Mouse (Mus musculus) forebrain, embryonic 12.5 days (tissue): Measurements from ENCODE around the gene Pald1. TPM values are rescaled to one million over a fixed set of nuclear protein-coding genes. Genes with fewer than 3 reads are reported as not detected.

Experiments
- ATAC-seq: fragments of 200-750 bp; cut with Nextera tagmentation; 2 replicates; pipeline ENCODE4 v1.8.0; 2017; ENCODE audit warnings: moderate TSS enrichment; ENCODE audit not compliant: low FRiP score
- H3K27ac ChIP-seq: fragments of 300-500 bp; sonication (generic); 2 replicates; pipeline ENCODE4 v1.5.1; 2016; ENCODE audit warnings: mild to moderate bottlenecking
- H3K27me3 ChIP-seq: fragments of 300-500 bp; sonication (generic); 2 replicates; pipeline ENCODE4 v1.6.1; 2016; ENCODE audit warnings: mild to moderate bottlenecking
- H3K36me3 ChIP-seq: fragments of 300-500 bp; sonication (generic); replicated peaks from 2 replicates; pipeline ENCODE4 v1.6.1; 2016; ENCODE audit warnings: mild to moderate bottlenecking
- H3K4me1 ChIP-seq: fragments of 300-500 bp; sonication (generic); 2 replicates; pipeline ENCODE4 v1.6.1; 2016
- H3K4me2 ChIP-seq: fragments of 300-500 bp; sonication (generic); 2 replicates; pipeline ENCODE4 v1.6.1; 2016; ENCODE audit warnings: mild to moderate bottlenecking, moderate library complexity
- H3K4me3 ChIP-seq: fragments of 300-500 bp; sonication (generic); replicated peaks from 2 replicates; pipeline ENCODE4 v1.5.1; 2016; ENCODE audit warnings: mild to moderate bottlenecking
- H3K9ac ChIP-seq: fragments of 300-500 bp; sonication (generic); 2 replicates; pipeline ENCODE4 v1.6.1; 2016; ENCODE audit warnings: mild to moderate bottlenecking
- H3K9me3 ChIP-seq: fragments of 300-500 bp; sonication (generic); 2 replicates; pipeline ENCODE4 v1.6.1; 2016
- WGBS: fragments of 180-500 bp; shearing (Covaris S2); methylation state at CpG from one replicate; pipeline ENCODE4 v1.1.7; 2016; 5-methylcytosine and 5-hydroxymethylcytosine counted together
- polyA plus RNA-seq: library from polyadenylated mRNA; unstranded; fragments of >200 nt; fragmentation: Nextera tagmentation; extraction: Ambion mirVana; gene quantifications from 2 replicates; pipeline ENCODE4 v1.2.1, GENCODE M21; 2016

Pald1 gene
- polyA plus RNA-seq, 1 experiment from 2014 or later = 20.7 TPM

GRCm38 (mm10) chr10:61290016-61290415 lies 93.3 kb downstream of the Pald1 start:
- Histone ChIP-seq H3K9ac (no peak overlapping the region), H3K4me3 (no peak overlapping the region), H3K9me3 (no peaks in the 10 kb centered on the region), H3K27ac (no peak overlapping the region), H3K27me3 (no peaks in the 10 kb centered on the region), H3K4me1 (no peaks in the 10 kb centered on the region), H3K36me3 (no peaks in the 10 kb centered on the region), H3K4me2 (no peak overlapping the region)
- WGBS = 80% methylated on average over 2 of the region's 2 CpGs
- ATAC-seq = no peak

GRCm38 (mm10) chr10:61286246-61286645 lies 97.1 kb downstream of the Pald1 start:
- WGBS = 75% methylated on average over 7 of the region's 7 CpGs

GRCm38 (mm10) chr10:61285271-61285670 lies 98.1 kb downstream of the Pald1 start:
- H3K9ac ChIP-seq = no peak overlapping the region
- no peaks in the 10 kb centered on the region for H3K9me3 ChIP-seq
- WGBS = 87% methylated on average over 11 of the region's 11 CpGs
- H3K27ac ChIP-seq = no peak overlapping the region
- no peak overlapping the region for H3K4me3 ChIP-seq
- no peak overlapping the region for H3K4me2 ChIP-seq
- ATAC-seq = no peak
- H3K4me1 ChIP-seq = no peaks in the 10 kb centered on the region
- no peaks in the 10 kb centered on the region for H3K36me3 ChIP-seq
- H3K27me3 ChIP-seq = no peaks in the 10 kb centered on the region

More at GRCm38 (mm10) chr10:61286246-61286645, 97.1 kb downstream of the Pald1 start:
- Histone ChIP-seq H3K9me3 (no peaks in the 10 kb centered on the region), H3K27ac (no peak overlapping the region), H3K4me2 (no peak overlapping the region), H3K4me3 (no peak overlapping the region), H3K27me3 (no peaks in the 10 kb centered on the region), H3K9ac (no peak overlapping the region), H3K4me1 (no peaks in the 10 kb centered on the region), H3K36me3 (no peaks in the 10 kb centered on the region)
- no peak for ATAC-seq

GRCm38 (mm10) chr10:61284309-61284708 lies 99.0 kb downstream of the Pald1 start:
- Histone ChIP-seq H3K36me3 (no peaks in the 10 kb centered on the region), H3K4me3 (no peak overlapping the region), H3K4me1 (no peaks in the 10 kb centered on the region), H3K9ac (no peak overlapping the region), H3K4me2 (no peak overlapping the region), H3K9me3 (no peaks in the 10 kb centered on the region), H3K27ac (no peak overlapping the region), H3K27me3 (no peaks in the 10 kb centered on the region)
- WGBS = 90% methylated on average over 4 of the region's 4 CpGs
- ATAC-seq = no peak

GRCm38 (mm10) chr10:61281115-61281514 lies 102.2 kb downstream of the Pald1 start:
- H3K4me2 ChIP-seq = no peak overlapping the region
- H3K4me1 ChIP-seq = no peaks in the 10 kb centered on the region; the same call in 1 of the 2 replicates
- no peak overlapping the region for H3K27ac ChIP-seq
- no peak for ATAC-seq
- H3K27me3 ChIP-seq = no peaks in the 10 kb centered on the region
- H3K4me3 ChIP-seq = no peak overlapping the region
- H3K9me3 ChIP-seq = no peaks in the 10 kb centered on the region
- no peak overlapping the region for H3K9ac ChIP-seq
- H3K36me3 ChIP-seq = no peaks in the 10 kb centered on the region
- 86% methylated on average over 5 of the region's 5 CpGs for WGBS

- no peak for ATAC-seq
- no peak overlapping the region for H3K9ac ChIP-seq
- peaks cover 22% of the 10 kb centered on the region for H3K27me3 ChIP-seq
- no peak overlapping the region for H3K4me3 ChIP-seq
- H3K4me1 ChIP-seq = peaks cover 9% of the 10 kb centered on the region
- H3K36me3 ChIP-seq = no peaks in the 10 kb centered on the region
- no peak overlapping the region for H3K4me2 ChIP-seq
- WGBS = 80% methylated on average over 14 of the region's 14 CpGs
- no peak overlapping the region for H3K27ac ChIP-seq
- H3K9me3 ChIP-seq = no peaks in the 10 kb centered on the region
Observed at GRCm38 (mm10) chr10:61277918-61278674, 105.2 kb downstream of the Pald1 start.

- Histone ChIP-seq H3K4me2 (no peak overlapping the region), H3K36me3 (no peaks in the 10 kb centered on the region), H3K9ac (no peak overlapping the region), H3K9me3 (no peaks in the 10 kb centered on the region), H3K4me3 (no peak overlapping the region), H3K27me3 (peaks cover 32% of the 10 kb centered on the region), H3K27ac (no peak overlapping the region), H3K4me1 (peaks cover 15% of the 10 kb centered on the region)
- no peak for ATAC-seq
- WGBS = 92% methylated on average over 6 of the region's 6 CpGs
Observed at GRCm38 (mm10) chr10:61277051-61277450, 106.3 kb downstream of the Pald1 start.

GRCm38 (mm10) chr10:61275669-61276110 lies 107.6 kb downstream of the Pald1 start:
- ATAC-seq = peak; percentile 55

GRCm38 (mm10) chr10:61274532-61274931 lies 108.8 kb downstream of the Pald1 start:
- no peak overlapping the region for H3K27ac ChIP-seq
- H3K4me3 ChIP-seq = no peak overlapping the region
- ATAC-seq = no peak
- H3K9ac ChIP-seq = no peak overlapping the region
- H3K4me2 ChIP-seq = no peak overlapping the region
- peaks cover 15% of the 10 kb centered on the region for H3K4me1 ChIP-seq
- no peaks in the 10 kb centered on the region for H3K36me3 ChIP-seq
- peaks cover 42% of the 10 kb centered on the region for H3K27me3 ChIP-seq
- no peaks in the 10 kb centered on the region for H3K9me3 ChIP-seq
- WGBS = 73% methylated on average over 2 of the region's 2 CpGs

More at GRCm38 (mm10) chr10:61275669-61276110, 107.6 kb downstream of the Pald1 start:
- no peak overlapping the region for H3K9ac ChIP-seq
- no peak overlapping the region for H3K27ac ChIP-seq
- peaks cover 15% of the 10 kb centered on the region for H3K4me1 ChIP-seq
- 4% methylated on average over 5 of the region's 5 CpGs for WGBS
- no peak overlapping the region for H3K4me3 ChIP-seq
- no peaks in the 10 kb centered on the region for H3K9me3 ChIP-seq
- no peak overlapping the region for H3K4me2 ChIP-seq
- H3K36me3 ChIP-seq = no peaks in the 10 kb centered on the region
- peaks cover 42% of the 10 kb centered on the region for H3K27me3 ChIP-seq

- H3K27ac ChIP-seq = no peak overlapping the region
- peaks cover 15% of the 10 kb centered on the region for H3K4me1 ChIP-seq
- no peak overlapping the region for H3K9ac ChIP-seq
- no peaks in the 10 kb centered on the region for H3K9me3 ChIP-seq
- peaks cover 42% of the 10 kb centered on the region for H3K27me3 ChIP-seq
- ATAC-seq = no peak
- peak overlapping the region; percentile 57 for H3K4me3 ChIP-seq
- H3K4me2 ChIP-seq = peak overlapping the region; percentile 98
- 49% methylated on average over 7 of the region's 7 CpGs for WGBS
- no peaks in the 10 kb centered on the region for H3K36me3 ChIP-seq
Observed at GRCm38 (mm10) chr10:61273844-61274215, 109.5 kb downstream of the Pald1 start.

GRCm38 (mm10) chr10:61273081-61273843 lies 110.1 kb downstream of the Pald1 start, which contains the start of gene Adamts14:
TSS of gene Adamts14 (minus strand) at chr10:61273438.
- H3K4me1 ChIP-seq = peaks cover 15% of the 10 kb centered on the region
- WGBS = 2% methylated on average over 52 of the region's 75 CpGs
- H3K4me3 ChIP-seq = peak within 1 kb of the TSS; percentile 57
- peak within 1 kb of the TSS; percentile 98 for H3K4me2 ChIP-seq
- peak within 1 kb of the TSS; percentile 68 for H3K9ac ChIP-seq
- no peaks in the 10 kb centered on the region for H3K9me3 ChIP-seq
- H3K27ac ChIP-seq = no peak within 1 kb of the TSS
- peak; percentile 70 for ATAC-seq
- no peaks in the 10 kb centered on the region for H3K36me3 ChIP-seq
- H3K27me3 ChIP-seq = peaks cover 42% of the 10 kb centered on the region

GRCm38 (mm10) chr10:61272631-61273030 lies 110.7 kb downstream of the Pald1 start:
- Histone ChIP-seq H3K4me2 (peak overlapping the region; percentile 98), H3K27me3 (peaks cover 42% of the 10 kb centered on the region), H3K27ac (no peak overlapping the region), H3K4me1 (peaks cover 15% of the 10 kb centered on the region), H3K9me3 (no peaks in the 10 kb centered on the region), H3K4me3 (peak overlapping the region; percentile 57), H3K36me3 (no peaks in the 10 kb centered on the region), H3K9ac (peak overlapping the region; percentile 68)
- 38% methylated on average over 5 of the region's 5 CpGs for WGBS
- ATAC-seq = no peak
